Mouse (Mus musculus): ENCODE measurements around the gene Fam118a.
"Not testable (repeated sequence)": the region's sequence is repeated elsewhere in the genome, so short reads cannot be mapped to it uniquely, and the experiment has no call there.

Gene Fam118a

GRCm38 (mm10) chr15:85011895-85012661 is 16.7 kb upstream of the Fam118a start:
- DNase-seq (ENCODE audit: low read depth in 1 of 2, low spot score in 2 of 2), result no peak

- no peak for DNase-seq (ENCODE audit: low read depth in 1 of 2, low spot score in 2 of 2)
These were observed 16.1 kb upstream of the Fam118a start for GRCm38 (mm10) chr15:85012662-85013054.

- DNase-seq (ENCODE audit: low read depth in 1 of 2, low spot score in 2 of 2), result no peak
These were observed 13.0 kb upstream of the Fam118a start for GRCm38 (mm10) chr15:85015771-85016170.

GRCm38 (mm10) chr15:85016951-85017664 is 11.6 kb upstream of the Fam118a start, which contains the start of gene Upk3a:
TSS of gene Upk3a (plus strand) at chr15:85017141.
- DNase-seq (ENCODE audit: low read depth in 1 of 2, low spot score in 2 of 2), result no peak

GRCm38 (mm10) chr15:85022211-85022610 is 6.5 kb upstream of the Fam118a start:
- no peak for DNase-seq (ENCODE audit: low read depth in 1 of 2, low spot score in 2 of 2)

- DNase-seq (ENCODE audit: low read depth in 1 of 2, low spot score in 2 of 2), result no peak
These were observed 2.6 kb upstream of the Fam118a start for GRCm38 (mm10) chr15:85026197-85026596.

GRCm38 (mm10) chr15:85027740-85028139 is 1.0 kb upstream of the Fam118a start:
- no peak for DNase-seq (ENCODE audit: low read depth in 1 of 2, low spot score in 2 of 2)

- DNase-seq (ENCODE audit: low read depth in 1 of 2, low spot score in 2 of 2), result not testable (repeated sequence)
These were observed 1.9 kb downstream of the Fam118a start for GRCm38 (mm10) chr15:85030643-85031042.

GRCm38 (mm10) chr15:85031866-85032265 is 3.1 kb downstream of the Fam118a start:
- no peak for DNase-seq (ENCODE audit: low read depth in 1 of 2, low spot score in 2 of 2)

- DNase-seq (ENCODE audit: low read depth in 1 of 2, low spot score in 2 of 2), result not testable (repeated sequence)
These were observed 5.2 kb downstream of the Fam118a start for GRCm38 (mm10) chr15:85033916-85034315.

- peak; percentile 92 to 98 for DNase-seq (ENCODE audit: low read depth in 1 of 2, low spot score in 2 of 2)
These were observed 8.0 kb downstream of the Fam118a start for GRCm38 (mm10) chr15:85036566-85037342.

- DNase-seq (ENCODE audit: low read depth in 1 of 2, low spot score in 2 of 2), result no peak
These were observed 8.6 kb downstream of the Fam118a start for GRCm38 (mm10) chr15:85037343-85037690.

GRCm38 (mm10) chr15:85041546-85042225 is 12.9 kb downstream of the Fam118a start:
- no peak for DNase-seq (ENCODE audit: low read depth in 1 of 2, low spot score in 2 of 2)

- DNase-seq (ENCODE audit: low read depth in 1 of 2, low spot score in 2 of 2), result peak in 1 of 2 experiments; percentile 22
These were observed 13.7 kb downstream of the Fam118a start for GRCm38 (mm10) chr15:85042361-85042954.

- no peak for DNase-seq (ENCODE audit: low read depth in 1 of 2, low spot score in 2 of 2)
These were observed 14.4 kb downstream of the Fam118a start for GRCm38 (mm10) chr15:85043116-85043515.

- DNase-seq (ENCODE audit: low read depth in 1 of 2, low spot score in 2 of 2), result no peak
These were observed 15.0 kb downstream of the Fam118a start for GRCm38 (mm10) chr15:85043761-85044160.

- DNase-seq (ENCODE audit: low read depth in 1 of 2, low spot score in 2 of 2), result no peak
These were observed 17.6 kb downstream of the Fam118a start for GRCm38 (mm10) chr15:85046230-85046950.

- DNase-seq (ENCODE audit: low read depth in 1 of 2, low spot score in 2 of 2), result no peak
These were observed 19.1 kb downstream of the Fam118a start for GRCm38 (mm10) chr15:85047865-85048264.

GRCm38 (mm10) chr15:85049758-85050157 is 21.0 kb downstream of the Fam118a start:
- no peak for DNase-seq (ENCODE audit: low read depth in 1 of 2, low spot score in 2 of 2)

- DNase-seq (ENCODE audit: low read depth in 1 of 2, low spot score in 2 of 2), result no peak
These were observed 25.4 kb downstream of the Fam118a start for GRCm38 (mm10) chr15:85054098-85054497.

All from monocyte, adult 2 months (primary cell).